Mouse (Mus musculus) kidney, postnatal 36 days (tissue): Measurements from ENCODE around the gene Tmem268.

Source experiments
- DNase-seq, 2 experiments: peaks; one replicate each; pipeline ENCODE4 v3.0.0; 2021 to 2022; ENCODE audit warnings: mixed read lengths in 2 of 2

Tmem268 gene

DNA sequence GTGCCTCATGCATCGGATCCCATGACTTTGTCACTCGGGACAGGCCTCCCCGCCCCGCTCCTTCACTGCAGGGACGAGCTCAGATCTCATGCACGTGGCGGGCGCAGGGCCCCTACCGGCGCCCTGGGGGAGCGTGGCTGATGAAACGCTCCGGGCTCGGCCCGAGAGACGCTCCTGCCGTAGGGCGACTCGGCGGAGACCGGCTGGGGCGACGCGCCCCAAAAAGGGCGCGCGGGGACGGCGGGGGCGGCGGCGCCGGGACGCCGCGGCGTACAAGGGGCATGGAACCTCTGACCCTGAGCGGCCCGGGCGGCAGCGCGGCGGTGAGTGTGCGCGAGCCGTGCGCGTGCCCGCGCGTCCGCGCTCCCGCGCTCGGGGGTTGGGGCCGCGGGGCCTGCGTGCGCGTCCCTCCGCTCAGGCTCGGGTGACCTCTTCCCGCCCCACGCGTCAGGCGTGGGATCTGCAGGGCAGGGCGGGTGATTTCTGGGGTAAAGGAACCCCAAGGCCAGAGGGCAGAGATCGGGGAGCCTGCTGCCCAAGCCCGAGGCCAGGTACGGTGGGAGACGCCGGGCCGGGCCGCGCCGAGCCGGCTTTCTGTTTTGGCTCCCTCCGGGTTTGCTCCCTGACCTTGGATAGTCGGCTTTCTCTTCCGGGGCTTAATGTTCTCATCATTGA is at the start of gene Tmem268:
TSS of gene Tmem268 (plus strand) at position 375 of the 675 bp plus-strand sequence.
- DNase-seq: peak; percentile 65 to 87

DNA sequence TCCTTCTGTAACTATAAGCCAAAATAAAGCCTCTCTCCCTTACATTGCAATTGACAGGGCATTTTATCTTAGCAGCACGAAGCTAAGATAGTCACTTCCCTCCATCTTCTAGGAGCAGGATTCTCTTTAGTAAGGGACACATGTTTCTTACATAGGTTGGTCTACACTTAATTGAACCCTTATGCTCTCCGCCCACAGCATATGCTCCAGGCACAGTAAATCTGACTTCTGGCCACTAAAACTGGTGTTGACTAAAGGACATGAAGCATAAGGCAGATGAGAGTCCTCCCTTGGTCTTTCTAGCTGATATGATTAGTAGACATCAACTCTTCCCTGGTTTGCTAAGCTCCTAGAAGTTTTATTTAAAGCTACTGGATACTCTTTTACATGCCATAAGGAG is 45.7 kb upstream of the Tmem268 start:
- DNase-seq: no peak

DNA sequence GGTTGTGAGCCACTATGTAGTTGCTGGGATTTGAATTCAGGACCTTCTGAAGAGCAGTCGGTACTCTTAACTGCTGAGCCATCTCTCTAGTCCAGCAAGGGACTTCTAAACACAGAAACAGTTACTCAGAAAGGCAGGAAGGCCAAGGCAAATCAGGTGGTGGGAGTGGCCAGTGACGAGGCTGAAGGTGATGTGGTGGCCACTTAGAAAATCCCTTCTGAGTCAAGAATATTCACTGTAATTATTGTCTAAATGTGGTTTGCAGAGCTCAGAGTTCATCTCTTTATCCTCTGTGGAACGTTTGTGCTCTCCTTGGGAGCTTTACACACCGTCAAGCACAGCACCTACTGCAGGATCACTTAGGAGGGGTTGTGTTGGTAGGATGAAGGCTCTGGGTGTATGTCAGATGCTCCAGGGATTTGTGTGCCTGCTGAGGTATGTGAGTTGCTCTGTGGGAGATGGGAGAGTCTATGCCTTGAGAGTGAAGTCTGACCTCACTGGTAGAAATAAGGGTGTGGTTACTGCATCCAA is 44.1 kb upstream of the Tmem268 start:
- peak in 1 of 2 experiments; percentile 44 for DNase-seq

DNA sequence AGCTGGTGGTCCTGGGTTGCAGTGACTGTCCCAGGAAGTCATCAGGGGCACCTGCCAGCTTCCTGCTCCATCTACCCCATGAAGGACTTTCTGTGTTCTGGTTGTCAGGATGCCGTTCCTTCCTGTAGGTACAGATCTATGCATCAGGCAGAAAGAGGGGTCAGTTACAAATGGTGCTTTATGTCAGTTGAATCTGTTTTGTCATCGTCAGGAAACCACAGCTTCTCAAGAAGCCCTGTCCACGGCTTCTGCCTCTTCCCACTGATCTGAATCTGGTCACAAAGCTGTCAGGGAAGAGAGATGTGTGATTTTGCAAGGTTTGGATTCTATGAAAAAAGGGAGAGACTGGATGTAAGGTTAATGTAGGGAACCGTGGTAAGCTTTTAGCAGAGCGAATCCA is 43.6 kb upstream of the Tmem268 start:
- no peak for DNase-seq

DNA sequence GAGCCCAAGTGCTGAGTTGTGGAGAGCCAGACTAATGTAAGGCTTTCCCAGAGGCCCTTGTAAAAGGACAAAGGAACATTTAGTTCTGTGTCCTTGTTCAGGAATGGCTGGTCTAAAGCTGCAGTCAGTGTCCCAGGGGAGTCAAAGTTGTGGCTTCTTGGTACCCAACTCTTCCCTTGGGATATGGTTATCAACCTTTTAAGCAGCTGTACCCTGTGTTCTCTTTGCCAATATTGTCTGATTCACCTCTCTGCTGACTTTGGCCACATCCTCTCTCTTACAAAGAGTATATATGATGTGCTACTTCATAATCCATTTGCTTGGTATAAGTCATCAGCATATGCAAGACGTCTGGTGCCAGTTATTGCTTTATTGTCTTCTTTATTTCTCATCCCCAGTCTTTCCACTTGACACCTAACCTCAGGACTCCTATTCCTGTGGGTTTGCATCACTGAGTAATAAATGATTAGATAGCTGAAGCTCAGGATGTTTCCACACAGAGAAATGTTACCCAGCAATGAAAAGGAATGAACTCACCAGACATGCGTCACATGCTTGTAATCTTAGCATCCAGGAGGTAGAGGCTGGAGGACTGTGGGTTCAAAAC is 36.7 kb upstream of the Tmem268 start:
- DNase-seq: no peak

DNA sequence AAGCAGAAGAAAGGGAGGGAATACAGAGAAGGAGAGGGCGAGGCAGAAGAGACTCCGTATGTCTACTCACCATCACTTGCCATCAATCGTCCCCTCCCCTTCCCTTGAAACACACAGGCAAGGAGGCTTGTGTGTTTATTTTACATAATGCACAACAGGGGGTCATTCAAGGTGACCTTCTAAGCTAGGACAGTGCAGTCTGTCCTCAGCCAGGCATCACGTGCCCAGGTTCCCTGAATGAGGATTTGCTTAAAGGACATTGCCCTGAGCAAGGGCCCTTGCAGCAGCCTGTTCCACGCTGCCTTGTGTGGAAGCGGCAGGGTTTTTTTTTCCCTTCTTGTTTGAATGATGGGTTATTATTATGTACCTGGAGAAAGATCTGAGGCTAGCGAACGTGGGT is 33.1 kb upstream of the Tmem268 start:
- DNase-seq: peak in 1 of 2 experiments; percentile 35

DNA sequence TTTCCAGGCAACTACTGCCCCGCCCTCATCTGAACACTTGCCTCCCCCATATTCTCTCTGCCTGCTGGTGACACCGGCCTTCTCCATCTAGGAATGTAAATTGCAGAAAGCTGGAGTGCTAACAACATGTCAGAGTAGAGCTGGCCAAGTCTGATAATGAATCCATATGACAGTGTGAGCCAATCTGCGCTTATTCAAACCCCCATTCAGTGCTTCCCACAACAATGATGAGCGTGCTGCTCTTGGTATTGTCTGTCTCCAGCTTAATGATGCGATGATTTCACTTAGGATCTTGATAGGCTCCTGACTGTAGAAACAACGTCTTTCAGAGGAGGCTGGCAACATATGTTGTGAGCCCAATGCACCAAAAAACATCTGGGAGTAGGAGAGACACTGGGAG is 29.6 kb upstream of the Tmem268 start:
- DNase-seq: no peak

DNA sequence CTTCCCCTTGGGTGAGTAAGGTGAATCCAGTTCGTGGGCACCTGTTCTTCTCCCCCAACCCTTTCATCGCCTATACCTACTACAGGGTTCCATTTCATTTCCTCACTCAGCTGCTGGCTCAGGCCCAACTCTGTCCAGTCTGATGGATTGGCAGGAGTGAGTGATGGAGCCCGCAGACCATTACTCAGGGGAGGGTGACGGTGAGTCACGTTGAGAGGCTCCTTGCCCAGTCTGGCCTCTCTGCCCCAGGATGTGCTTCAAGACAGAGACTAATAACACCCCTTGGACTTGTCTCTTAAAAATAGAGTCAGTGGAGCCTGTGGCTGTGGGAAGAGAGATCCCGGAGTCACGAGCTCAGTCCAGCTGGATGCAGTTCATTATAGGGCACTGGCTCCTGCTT is 28.2 kb upstream of the Tmem268 start:
- no peak for DNase-seq

DNA sequence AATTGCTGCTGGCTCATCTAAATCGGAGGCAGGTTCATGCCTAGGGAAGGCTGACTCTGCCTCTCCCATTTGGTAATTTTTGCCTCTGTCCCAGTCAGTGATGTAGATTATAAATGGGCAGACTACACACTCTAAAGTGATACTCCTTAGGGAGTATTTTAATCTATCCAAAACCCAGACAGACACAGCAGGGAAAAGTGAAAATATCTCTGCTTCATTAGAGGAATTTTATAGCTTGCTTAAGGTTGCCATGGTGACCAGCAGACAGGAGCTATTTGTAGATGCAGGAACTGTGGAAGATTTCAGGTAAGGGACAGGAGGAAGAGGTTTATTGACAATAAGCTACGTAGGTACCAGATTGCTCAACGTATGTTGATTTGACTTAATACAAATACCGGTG is 21.0 kb upstream of the Tmem268 start:
- DNase-seq: no peak

DNA sequence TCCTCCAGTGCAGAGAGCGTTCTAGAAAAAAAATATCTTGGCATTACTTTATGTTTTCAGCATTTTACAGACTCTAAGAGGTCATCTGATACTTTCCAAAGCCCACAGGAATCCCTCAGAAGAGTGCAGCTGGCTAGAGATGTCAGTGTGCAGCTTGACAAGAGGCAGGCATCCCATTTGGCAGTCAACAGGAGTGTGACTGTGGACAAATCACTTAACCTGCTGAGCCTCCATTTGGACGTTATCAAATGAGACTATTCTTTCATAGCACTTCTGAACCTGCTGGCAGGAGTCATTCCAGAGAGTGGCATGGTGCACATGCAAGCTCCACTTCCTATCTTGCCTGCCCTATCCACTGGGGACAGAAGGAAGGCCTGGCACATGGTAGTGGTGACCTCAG is 16.4 kb upstream of the Tmem268 start:
- no peak for DNase-seq

DNA sequence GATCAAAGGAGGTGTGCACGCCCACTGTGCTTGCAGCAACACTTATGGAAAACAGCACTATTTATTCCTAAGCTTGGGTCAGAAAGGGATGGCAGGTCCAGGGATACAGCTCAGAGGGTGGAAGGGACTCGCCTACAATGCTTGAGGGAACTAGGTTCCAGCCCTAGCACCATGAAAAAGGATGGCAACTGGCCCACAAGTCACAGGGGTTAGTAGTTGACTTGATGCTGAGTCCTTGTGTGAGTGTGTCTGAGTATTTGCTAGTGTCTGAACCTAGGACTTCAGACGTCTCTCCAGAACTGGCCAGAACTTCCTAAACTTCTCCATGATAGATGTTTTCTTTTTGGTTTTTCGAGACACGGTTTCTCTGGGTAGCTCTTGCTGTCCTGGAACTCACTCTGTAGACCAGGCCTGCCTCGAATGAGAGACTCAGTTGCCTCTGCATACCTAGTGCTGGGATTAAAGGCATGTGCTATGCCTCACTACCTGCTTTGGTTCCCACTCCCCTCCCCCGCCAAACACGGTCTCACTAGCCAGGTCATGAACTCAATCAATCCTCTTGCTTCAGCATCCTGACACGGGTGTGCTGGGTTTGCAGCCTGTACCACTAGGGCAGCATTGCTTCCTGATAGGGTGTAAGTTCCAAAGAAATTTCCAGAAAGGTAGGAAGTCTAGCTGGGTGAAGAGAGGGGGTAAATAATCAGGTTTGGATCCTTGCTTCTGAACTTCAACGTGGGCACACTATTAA is 14.7 kb upstream of the Tmem268 start:
- DNase-seq: peak; percentile 35 to 46

DNA sequence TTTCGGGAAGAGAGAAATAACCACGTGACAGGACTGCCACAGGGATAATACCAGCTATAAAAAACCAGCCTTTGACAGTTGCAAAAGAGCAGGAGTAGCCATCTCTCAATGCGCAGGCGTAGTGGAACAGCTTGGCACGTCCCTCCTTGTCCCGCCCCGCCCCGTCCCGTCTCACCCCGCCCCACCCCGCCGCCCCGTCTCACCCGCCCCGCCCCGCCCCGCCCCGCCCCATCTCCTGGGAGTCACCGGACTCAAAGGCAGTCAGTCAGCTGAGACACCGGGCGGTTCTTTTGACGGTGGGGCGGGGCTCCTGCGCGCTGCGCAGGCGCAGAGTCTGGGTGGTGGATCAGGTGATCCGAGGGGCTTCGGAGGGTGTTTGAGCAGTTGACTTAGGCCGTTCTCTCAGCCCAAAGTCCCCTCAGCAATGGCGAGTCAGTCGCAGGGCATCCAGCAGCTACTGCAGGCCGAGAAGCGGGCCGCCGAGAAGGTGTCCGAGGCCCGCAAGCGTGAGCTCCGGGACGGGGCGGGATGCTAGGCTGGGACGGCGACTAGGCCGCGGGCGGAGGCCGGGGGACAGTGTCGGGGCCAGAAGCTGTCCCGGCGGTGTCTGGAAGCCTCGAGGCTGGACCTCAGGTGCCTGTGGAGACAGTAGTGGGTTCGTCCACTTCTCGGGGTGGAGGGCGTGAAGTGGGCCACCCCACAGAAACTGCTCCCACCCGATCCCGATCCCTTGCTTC is 13.9 kb upstream of the Tmem268 start, which contains the start of gene Atp6v1g1:
TSS of gene Atp6v1g1 (plus strand) at position 279 of the 737 bp plus-strand sequence.
- peak; percentile 97 for DNase-seq

DNA sequence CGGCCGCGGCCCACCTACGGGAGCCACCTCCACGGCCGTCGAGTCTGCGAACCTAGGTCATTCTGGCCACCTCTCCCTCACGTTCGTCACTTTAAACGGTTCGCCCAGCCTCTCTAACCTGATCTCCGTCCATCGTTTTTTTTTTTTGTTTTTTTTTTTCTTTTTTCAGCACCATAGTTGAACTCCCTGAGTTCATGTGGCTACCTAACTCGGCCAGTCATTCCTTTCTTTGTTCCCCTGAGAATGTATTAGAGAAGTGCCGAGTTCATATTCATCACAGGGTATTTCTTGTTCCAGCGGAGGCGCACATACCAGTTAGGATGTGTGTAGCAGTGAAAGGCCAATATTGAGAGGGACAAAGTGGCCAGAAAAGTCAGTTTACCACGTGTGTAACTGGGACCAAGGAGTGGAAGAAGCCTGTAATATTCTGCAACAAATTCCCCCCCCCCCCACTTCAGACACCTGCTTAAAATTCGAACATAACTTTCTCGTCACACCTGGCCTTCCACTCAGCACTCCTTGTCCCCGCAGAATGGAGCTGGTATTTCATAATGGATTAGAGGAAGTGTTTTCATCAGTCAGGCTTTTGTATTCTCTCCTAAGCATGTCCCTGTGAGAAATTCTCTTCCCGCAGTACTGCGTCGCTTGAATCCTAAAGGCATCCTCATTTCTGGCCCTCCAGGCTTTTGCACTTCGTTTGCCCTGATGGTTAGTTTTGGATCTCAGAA is 13.2 kb upstream of the Tmem268 start:
- DNase-seq: no peak

DNA sequence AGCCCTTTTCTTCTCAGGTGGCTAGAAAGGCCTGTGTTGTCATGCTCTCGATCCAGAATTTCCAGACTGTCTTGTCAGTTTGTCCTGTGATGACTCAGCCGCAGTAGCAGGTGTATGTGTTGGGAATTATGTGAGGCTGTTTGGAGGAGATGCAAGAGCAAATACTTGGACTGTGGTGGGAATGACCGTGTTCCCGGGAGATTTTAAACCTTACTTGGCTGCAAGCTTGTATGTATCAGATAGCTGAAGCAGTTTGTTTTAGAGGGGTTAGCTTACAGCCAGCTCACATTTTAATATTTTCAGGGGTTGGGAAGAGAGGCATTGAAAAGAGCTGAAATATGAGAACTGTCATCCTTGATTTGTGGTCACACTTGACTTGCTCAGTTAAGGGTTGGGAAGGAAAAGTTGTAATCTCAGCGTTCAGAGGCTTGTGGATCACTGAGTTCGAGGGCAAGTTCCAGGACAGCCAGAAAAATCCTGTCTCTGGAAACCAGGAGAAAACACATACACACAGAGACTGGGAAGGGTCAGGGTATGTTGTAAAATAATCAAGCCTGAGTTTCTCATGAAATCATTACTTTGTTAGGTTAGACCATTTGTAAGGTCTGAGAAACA is 12.0 kb upstream of the Tmem268 start:
- peak; percentile 42 to 72 for DNase-seq

DNA sequence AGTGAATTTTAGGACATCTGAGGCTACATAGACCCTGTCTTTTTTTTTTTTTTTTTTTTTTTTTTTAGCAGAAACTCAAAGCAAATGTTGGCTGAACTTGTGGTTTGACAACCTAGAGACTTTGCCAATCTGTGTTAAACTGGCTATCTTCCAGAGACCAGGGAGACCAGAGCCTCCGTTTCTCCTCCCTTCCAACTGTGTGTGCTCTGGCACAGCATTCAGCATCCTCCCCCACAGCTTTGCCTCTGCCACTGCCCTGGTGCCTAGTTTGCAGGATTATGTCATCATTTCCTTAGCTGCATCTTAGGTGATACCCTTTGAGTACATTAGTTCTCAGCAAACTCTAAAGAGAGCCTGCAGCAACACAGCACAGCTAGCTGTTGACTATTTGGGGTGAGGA is 10.8 kb upstream of the Tmem268 start:
- peak in 1 of 2 experiments; percentile 51 for DNase-seq

DNA sequence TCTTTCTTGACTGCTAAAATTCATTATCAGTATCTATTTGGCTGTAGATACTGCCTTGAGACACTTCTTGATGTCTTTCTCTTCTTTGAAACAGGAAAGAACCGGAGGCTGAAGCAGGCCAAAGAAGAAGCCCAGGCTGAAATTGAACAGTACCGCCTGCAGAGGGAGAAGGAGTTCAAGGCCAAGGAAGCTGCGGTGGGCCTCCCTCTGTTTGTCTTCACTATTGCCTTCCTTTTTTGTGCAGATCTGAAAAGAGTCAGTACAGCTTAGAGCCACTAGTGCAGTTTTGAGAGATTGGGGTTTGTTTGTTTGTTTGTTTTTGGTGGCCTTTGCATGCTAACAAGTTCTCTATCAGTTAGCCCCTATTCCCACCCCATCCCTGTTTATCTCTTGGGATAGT is 10.1 kb upstream of the Tmem268 start:
- DNase-seq: no peak

DNA sequence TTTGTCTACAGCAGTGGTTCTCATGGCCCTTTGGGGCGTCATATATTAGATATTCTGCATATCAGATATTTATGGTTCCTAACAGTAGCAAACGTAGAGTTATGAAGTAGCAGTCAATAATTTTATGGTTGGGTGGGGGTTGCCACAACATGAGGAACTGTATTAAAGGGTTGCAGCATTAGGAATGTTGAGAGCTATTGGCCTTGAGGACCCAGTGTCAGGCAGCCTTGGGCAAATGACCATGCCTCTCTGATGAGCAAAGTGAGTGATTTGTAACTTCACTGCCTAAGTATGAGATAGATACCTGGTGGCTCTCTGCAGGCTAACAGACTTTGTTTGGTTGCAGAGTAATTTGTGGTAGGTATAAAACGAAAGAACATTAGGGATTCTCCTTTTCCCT is 7.7 kb upstream of the Tmem268 start:
- DNase-seq: no peak

DNA sequence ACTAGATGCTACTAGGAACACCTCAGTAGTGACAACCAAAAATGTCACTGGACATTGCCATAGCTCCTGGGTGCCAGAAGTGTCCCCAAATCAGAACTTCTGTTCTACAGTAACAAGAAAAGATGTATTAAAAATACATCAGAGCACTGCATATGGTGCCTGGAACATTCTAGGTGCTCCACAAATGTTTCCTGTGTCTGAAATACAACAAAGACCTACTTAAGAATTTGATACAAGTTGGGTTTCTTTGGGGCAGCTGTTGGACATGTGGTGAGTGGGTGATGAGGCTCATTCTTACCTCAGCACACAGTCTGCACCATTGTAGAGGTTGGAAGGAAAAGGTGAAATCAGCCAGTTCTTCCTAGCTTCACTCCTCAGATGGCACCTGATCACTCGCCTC is 5.7 kb upstream of the Tmem268 start:
- no peak for DNase-seq

DNA sequence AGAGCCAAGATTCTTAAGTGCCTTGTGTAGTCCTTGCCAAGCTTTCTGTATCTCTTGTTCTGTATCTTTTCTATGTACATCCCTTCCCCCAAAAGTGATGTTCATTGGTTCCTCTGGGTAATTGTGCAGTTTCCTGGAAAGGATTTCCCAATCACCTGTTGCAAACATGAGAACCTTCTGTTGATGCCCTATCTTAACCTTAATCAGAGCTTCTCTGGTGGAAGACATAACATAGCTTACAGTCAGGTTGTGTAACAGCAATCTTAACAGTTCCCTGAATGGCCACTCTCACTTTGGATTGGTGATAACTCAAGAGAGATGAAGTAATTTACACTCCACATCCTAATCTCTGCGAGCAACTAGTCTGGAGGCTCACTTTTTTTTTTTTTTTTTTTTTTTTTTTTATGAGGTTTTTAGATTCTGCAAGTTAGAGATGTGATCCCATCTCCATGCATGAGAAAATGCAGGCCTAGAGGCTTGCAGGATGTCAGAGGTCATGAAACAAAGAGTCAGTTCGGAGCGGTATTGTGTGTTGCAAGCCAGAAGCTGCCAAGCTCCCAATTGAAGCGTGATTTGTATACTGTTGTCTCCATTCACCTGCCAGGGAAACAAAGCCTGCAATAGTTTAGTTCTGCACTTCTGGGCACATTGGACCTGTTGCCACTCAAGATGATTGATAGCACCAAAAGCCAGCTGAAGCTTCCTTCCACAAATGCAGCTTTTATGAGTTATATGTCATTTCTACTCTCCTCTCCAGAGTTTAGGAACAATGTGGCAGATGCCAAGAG is 4.6 kb upstream of the Tmem268 start:
- DNase-seq: no peak

DNA sequence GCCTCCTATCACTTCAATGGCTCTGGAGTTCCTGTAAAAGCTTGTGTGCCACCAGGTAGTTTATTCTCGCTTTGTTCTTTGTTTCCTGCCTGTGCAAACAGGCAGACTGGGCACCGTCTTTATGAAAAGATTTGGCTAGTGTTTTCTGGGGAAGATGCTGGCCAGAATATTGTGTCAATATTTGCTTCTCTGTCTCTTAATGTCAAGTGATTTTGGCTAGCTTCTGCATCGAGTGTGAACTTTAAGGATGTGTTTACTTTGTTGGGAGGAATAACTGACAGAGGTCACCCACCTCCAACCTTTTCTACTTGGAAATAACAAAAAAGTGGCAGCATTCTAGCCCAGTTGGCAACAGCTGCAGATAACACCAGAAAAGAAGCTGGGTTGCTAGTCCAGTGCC is 4.0 kb upstream of the Tmem268 start:
- DNase-seq: no peak

DNA sequence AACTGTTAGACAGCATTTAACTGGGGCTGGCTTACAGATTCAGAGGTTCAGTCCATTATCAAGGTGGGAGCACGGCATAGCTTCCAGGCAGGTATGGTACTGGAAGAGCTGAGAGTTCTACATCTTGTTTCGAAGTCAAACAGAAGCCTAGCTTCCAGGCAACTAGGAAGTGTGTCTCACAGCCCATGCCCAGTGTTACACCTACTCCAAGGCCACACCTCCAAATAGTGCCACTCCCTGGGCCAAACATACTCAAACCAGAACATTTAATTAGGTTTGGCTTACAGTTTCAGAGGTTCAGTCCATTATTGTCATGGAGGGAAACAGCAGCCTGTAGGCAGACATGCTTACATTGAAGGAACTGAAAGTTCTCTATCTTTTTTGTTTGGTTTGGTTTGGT is 3.5 kb upstream of the Tmem268 start:
- no peak for DNase-seq
